Mouse (Mus musculus): ENCODE measurements around the gene Zfp507. TPM values are rescaled to one million over a fixed set of nuclear protein-coding genes. Genes with fewer than 3 reads are reported as not detected.

Gene Zfp507
- polyA plus RNA-seq (2015; fragmentation: Nextera tagmentation; extraction: Ambion mirVana): 20.3 and 21.5 TPM in 2 replicates

- 21% methylated on average over 26 of the region's 26 CpGs for WGBS
- peak within 1 kb of the TSS; percentile 66 for H3K4me2 ChIP-seq
- peak within 1 kb of the TSS; percentile 89 for H3K27ac ChIP-seq
Measured at GRCm38 (mm10) chr7:35802906-35803595, at the start of gene Zfp507. Gene Zfp507, minus strand, starts transcription at chr7:35803003.

GRCm38 (mm10) chr7:35850426-35850825 lies 47.6 kb upstream of the Zfp507 start:
- H3K27ac ChIP-seq: no peak overlapping the region
- no peaks in the 10 kb centered on the region for H3K4me1 ChIP-seq
- no peak overlapping the region for H3K4me3 ChIP-seq (replicated peaks)
- no peaks in the 10 kb centered on the region for H3K9me3 ChIP-seq (replicated peaks)
- no peak overlapping the region for H3K4me2 ChIP-seq
- no peaks in the 10 kb centered on the region for H3K36me3 ChIP-seq
- ATAC-seq (replicated peaks; ENCODE audit: low FRiP score): no peak
- WGBS: 76% methylated on average over 5 of the region's 5 CpGs
- no peaks in the 10 kb centered on the region for H3K27me3 ChIP-seq
- H3K9ac ChIP-seq: no peak overlapping the region

More at GRCm38 (mm10) chr7:35802906-35803595, at the start of gene Zfp507:
- H3K9me3 ChIP-seq (replicated peaks): no peaks in the 10 kb centered on the region
- peak within 1 kb of the TSS; percentile 69 for H3K4me3 ChIP-seq (replicated peaks)
- peaks cover 10% of the 10 kb centered on the region for H3K4me1 ChIP-seq
- peaks cover 31% of the 10 kb centered on the region for H3K36me3 ChIP-seq
- peak; percentile 96 for ATAC-seq (replicated peaks; ENCODE audit: low FRiP score)
- H3K9ac ChIP-seq: peak within 1 kb of the TSS; percentile 91
- H3K27me3 ChIP-seq: no peaks in the 10 kb centered on the region

- Histone ChIP-seq H3K9ac (no peak overlapping the region), H3K4me2 (no peak overlapping the region), H3K4me1 (no peaks in the 10 kb centered on the region), H3K27me3 (no peaks in the 10 kb centered on the region), H3K36me3 (no peaks in the 10 kb centered on the region), H3K4me3 (replicated peaks) (no peak overlapping the region), H3K9me3 (replicated peaks) (no peaks in the 10 kb centered on the region), H3K27ac (no peak overlapping the region)
- ATAC-seq (replicated peaks; ENCODE audit: low FRiP score): no peak
- WGBS: 30% methylated on average over 14 of the region's 14 CpGs
Measured at GRCm38 (mm10) chr7:35848526-35848925, 45.7 kb upstream of the Zfp507 start.

- no peak overlapping the region for H3K27ac ChIP-seq
- no peaks in the 10 kb centered on the region for H3K36me3 ChIP-seq
- no peak for ATAC-seq (replicated peaks; ENCODE audit: low FRiP score)
- WGBS: 67% methylated on average over 4 of the region's 4 CpGs
- H3K27me3 ChIP-seq: no peaks in the 10 kb centered on the region
- 0 out of 2 replicates have a peak, but pooled peaks cover 5% of the 10 kb centered on the region for H3K4me1 ChIP-seq
- H3K4me3 ChIP-seq (replicated peaks): no peak overlapping the region
- no peak overlapping the region for H3K4me2 ChIP-seq
- no peak overlapping the region for H3K9ac ChIP-seq
- H3K9me3 ChIP-seq (replicated peaks): no peaks in the 10 kb centered on the region
Measured at GRCm38 (mm10) chr7:35840504-35840903, 37.7 kb upstream of the Zfp507 start.

- Histone ChIP-seq H3K36me3 (no peaks in the 10 kb centered on the region), H3K4me1 (0 out of 2 replicates have a peak, but pooled peaks cover 5% of the 10 kb centered on the region), H3K9ac (no peak overlapping the region), H3K4me3 (replicated peaks) (no peak overlapping the region), H3K4me2 (peak overlapping the region; percentile 18; the same call in 1 of the 2 replicates), H3K27me3 (no peaks in the 10 kb centered on the region), H3K27ac (no peak overlapping the region), H3K9me3 (replicated peaks) (no peaks in the 10 kb centered on the region)
- 49% methylated on average over 19 of the region's 19 CpGs for WGBS
- no peak for ATAC-seq (replicated peaks; ENCODE audit: low FRiP score)
Measured at GRCm38 (mm10) chr7:35836851-35837250, 34.0 kb upstream of the Zfp507 start.

- H3K4me2 ChIP-seq: 0 out of 2 replicates have a peak overlapping the region, but pooled peaks have one; percentile 18
Measured at GRCm38 (mm10) chr7:35836415-35836814, 33.6 kb upstream of the Zfp507 start.

GRCm38 (mm10) chr7:35830119-35830518 lies 27.3 kb upstream of the Zfp507 start:
- no peak for ATAC-seq (replicated peaks; ENCODE audit: low FRiP score)
- Histone ChIP-seq H3K9ac (no peak overlapping the region), H3K4me3 (replicated peaks) (no peak overlapping the region), H3K27me3 (no peaks in the 10 kb centered on the region), H3K4me2 (no peak overlapping the region), H3K4me1 (no peaks in the 10 kb centered on the region), H3K9me3 (replicated peaks) (no peaks in the 10 kb centered on the region), H3K36me3 (no peaks in the 10 kb centered on the region), H3K27ac (no peak overlapping the region)
- 92% methylated on average over 7 of the region's 7 CpGs for WGBS

More at GRCm38 (mm10) chr7:35836415-35836814, 33.6 kb upstream of the Zfp507 start:
- Histone ChIP-seq H3K9ac (no peak overlapping the region), H3K27me3 (no peaks in the 10 kb centered on the region), H3K4me3 (replicated peaks) (no peak overlapping the region), H3K4me1 (0 out of 2 replicates have a peak, but pooled peaks cover 5% of the 10 kb centered on the region), H3K36me3 (no peaks in the 10 kb centered on the region), H3K9me3 (replicated peaks) (no peaks in the 10 kb centered on the region), H3K27ac (no peak overlapping the region)
- ATAC-seq (replicated peaks; ENCODE audit: low FRiP score): no peak
- WGBS: 59% methylated on average over 3 of the region's 3 CpGs

- no peak overlapping the region for H3K4me3 ChIP-seq (replicated peaks)
- H3K27me3 ChIP-seq: no peaks in the 10 kb centered on the region
- 71% methylated on average over 12 of the region's 12 CpGs for WGBS
- no peaks in the 10 kb centered on the region for H3K9me3 ChIP-seq (replicated peaks)
- ATAC-seq (replicated peaks; ENCODE audit: low FRiP score): no peak
- no peaks in the 10 kb centered on the region for H3K36me3 ChIP-seq
- H3K4me1 ChIP-seq: peaks cover 7% of the 10 kb centered on the region; the same call in 1 of the 2 replicates
- no peak overlapping the region for H3K9ac ChIP-seq
- no peak overlapping the region for H3K27ac ChIP-seq
- H3K4me2 ChIP-seq: no peak overlapping the region
Measured at GRCm38 (mm10) chr7:35823906-35824305, 21.1 kb upstream of the Zfp507 start.

GRCm38 (mm10) chr7:35822320-35822719 lies 19.5 kb upstream of the Zfp507 start:
- no peaks in the 10 kb centered on the region for H3K36me3 ChIP-seq
- ATAC-seq (replicated peaks; ENCODE audit: low FRiP score): no peak
- H3K27ac ChIP-seq: no peak overlapping the region
- WGBS: 86% methylated on average over 17 of the region's 17 CpGs
- H3K9ac ChIP-seq: no peak overlapping the region
- H3K9me3 ChIP-seq (replicated peaks): no peaks in the 10 kb centered on the region
- H3K4me1 ChIP-seq: peaks cover 7% of the 10 kb centered on the region; the same call in 1 of the 2 replicates
- H3K27me3 ChIP-seq: no peaks in the 10 kb centered on the region
- H3K4me3 ChIP-seq (replicated peaks): no peak overlapping the region
- no peak overlapping the region for H3K4me2 ChIP-seq

- Histone ChIP-seq H3K27me3 (no peaks in the 10 kb centered on the region), H3K27ac (no peak overlapping the region), H3K4me3 (replicated peaks) (no peak overlapping the region), H3K4me1 (peaks cover 7% of the 10 kb centered on the region; the same call in 1 of the 2 replicates), H3K4me2 (no peak overlapping the region), H3K9me3 (replicated peaks) (no peaks in the 10 kb centered on the region), H3K36me3 (no peaks in the 10 kb centered on the region), H3K9ac (no peak overlapping the region)
- ATAC-seq (replicated peaks; ENCODE audit: low FRiP score): no peak
- 84% methylated on average over 5 of the region's 5 CpGs for WGBS
Measured at GRCm38 (mm10) chr7:35821357-35821756, 18.6 kb upstream of the Zfp507 start.

- 51% methylated on average over 4 of the region's 4 CpGs for WGBS
- H3K27ac ChIP-seq: no peak overlapping the region
- no peak for ATAC-seq (replicated peaks; ENCODE audit: low FRiP score)
Measured at GRCm38 (mm10) chr7:35819486-35819885, 16.7 kb upstream of the Zfp507 start.

GRCm38 (mm10) chr7:35814759-35815551 lies 12.2 kb upstream of the Zfp507 start:
- no peak overlapping the region for H3K27ac ChIP-seq
- no peaks in the 10 kb centered on the region for H3K36me3 ChIP-seq
- H3K9ac ChIP-seq: no peak overlapping the region
- peaks cover 7% of the 10 kb centered on the region; the same call in 1 of the 2 replicates for H3K4me1 ChIP-seq
- H3K4me2 ChIP-seq: no peak overlapping the region
- H3K9me3 ChIP-seq (replicated peaks): no peaks in the 10 kb centered on the region
- WGBS: 72% methylated on average over 12 of the region's 12 CpGs
- no peak for ATAC-seq (replicated peaks; ENCODE audit: low FRiP score)
- H3K4me3 ChIP-seq (replicated peaks): no peak overlapping the region
- no peaks in the 10 kb centered on the region for H3K27me3 ChIP-seq

More at GRCm38 (mm10) chr7:35819486-35819885, 16.7 kb upstream of the Zfp507 start:
- Histone ChIP-seq H3K4me1 (peaks cover 7% of the 10 kb centered on the region; the same call in 1 of the 2 replicates), H3K4me2 (no peak overlapping the region), H3K9ac (no peak overlapping the region), H3K4me3 (replicated peaks) (no peak overlapping the region), H3K36me3 (no peaks in the 10 kb centered on the region), H3K27me3 (no peaks in the 10 kb centered on the region), H3K9me3 (replicated peaks) (no peaks in the 10 kb centered on the region)
